Mouse (Mus musculus): ENCODE results near the gene Rptor.

Gene Rptor

GRCm38 (mm10) chr11:119939711-119940106 lies 337.0 kb downstream of the Rptor start:
- DNase-seq: no peak

GRCm38 (mm10) chr11:119940142-119940541 lies 337.4 kb downstream of the Rptor start:
- no peak for DNase-seq

DNA sequence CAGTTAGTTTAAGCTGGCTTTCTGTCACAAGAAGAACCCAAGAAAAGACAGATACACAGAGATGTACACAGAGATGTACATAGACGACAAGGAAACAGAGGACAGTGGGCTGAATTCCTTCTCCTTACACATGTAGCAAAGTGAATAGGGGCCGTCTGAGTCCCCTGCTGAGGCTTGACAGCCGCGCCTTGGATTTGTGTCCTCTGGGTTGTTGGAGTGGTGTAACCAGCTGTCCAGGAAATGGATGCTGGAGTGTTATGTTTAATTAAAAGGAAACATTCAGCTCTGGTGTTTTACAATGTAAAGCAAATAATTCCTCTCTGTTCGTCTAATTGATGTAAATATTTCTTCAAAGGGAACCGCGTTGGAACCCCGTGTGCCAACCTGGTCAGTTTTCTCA lies 339.1 kb downstream of the Rptor start:
- DNase-seq: no peak

DNA sequence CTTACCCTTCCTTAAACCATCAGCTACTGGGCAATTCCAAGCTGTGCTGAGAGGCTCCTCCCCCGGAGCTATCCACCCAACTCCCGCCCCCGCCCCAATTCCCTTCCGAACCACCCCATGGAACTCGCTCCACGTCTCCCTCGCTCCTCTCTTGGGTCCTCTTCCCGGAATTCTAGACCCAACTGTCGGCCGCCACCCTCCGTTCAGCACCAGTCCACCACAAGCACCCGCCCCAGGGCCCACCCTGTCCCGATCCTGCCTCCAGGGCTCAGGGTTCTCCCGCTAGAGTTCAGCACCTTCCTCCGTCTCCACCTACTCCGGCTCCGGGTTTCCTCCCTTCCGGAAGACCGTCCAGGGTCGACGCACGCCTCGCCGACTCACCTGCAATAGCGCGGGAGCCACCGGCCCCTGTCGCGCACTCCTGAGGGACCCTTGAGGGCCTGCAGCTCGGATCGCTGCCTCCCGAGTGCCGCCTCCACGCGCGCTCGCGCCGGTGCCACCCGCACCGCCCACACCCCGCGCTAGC lies 339.6 kb downstream of the Rptor start:
- DNase-seq: peak; percentile 55

DNA sequence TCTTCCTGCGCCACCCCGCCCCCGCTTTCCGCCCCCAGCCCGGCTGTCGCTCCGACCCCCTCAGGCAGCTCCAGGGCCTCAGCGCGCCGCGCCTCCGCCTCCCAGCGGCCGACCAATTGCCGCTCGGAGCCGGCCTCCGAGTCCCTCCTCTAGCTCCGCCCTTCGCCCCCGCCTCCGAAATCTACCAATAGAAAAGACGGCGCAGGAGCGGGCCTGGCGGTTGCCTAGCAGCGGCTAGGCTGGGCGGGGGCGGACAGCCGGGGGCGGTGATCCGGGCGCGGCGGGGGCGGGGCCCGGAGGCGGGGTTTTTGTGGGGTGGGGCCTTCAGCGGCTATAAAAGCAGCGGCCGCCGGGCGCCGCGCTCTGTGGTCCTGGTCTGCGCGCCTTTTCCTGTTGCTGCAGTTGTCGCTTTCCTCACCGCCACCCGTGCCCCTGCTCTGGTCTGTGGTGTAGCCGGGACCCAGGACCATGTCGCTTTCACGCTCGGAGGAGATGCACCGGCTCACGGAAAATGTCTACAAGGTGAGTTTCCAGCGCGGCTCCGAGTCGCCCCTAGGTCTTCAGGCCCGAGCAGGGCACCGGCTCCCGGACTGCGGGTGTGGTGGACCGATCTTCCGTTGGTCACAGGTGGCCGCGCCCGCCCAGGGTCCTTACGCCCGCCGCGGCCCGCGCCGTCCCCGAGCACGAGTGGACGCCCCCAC lies 340.2 kb downstream of the Rptor start, which contains the start of gene Baiap2:
Baiap2 (plus strand) TSS at position 37 of the 701 bp plus-strand sequence.
- peak; percentile 99 for DNase-seq

DNA sequence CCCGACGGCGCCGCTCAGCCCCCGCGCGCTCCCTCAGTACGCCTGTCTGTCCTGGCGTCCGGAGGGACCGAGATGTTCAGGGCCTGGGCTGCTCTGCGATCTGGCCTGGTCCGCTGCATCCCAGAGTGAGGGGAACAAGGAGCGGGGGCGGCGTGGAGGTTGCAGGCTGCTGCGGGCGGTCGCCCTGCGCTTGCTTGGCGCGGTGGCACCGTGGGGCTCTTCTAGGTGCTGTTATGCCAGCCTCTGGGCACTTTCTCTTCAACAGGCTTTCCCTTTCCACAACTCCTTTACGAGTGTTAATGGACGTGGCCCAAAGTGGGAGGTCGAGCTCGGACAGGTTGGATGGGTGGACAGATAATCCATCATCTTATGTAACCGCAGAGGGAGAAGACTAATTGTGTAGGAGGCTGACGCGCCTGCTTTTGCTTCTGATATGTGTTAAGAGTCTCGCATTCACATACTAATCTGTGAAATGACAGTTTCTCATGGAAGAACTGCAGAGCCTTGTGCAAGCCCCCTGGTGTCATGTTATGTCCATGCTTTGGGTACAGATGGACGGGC lies 340.8 kb downstream of the Rptor start:
- peak; percentile 54 for DNase-seq

GRCm38 (mm10) chr11:119945343-119945742 lies 342.6 kb downstream of the Rptor start:
- no peak for DNase-seq

DNA sequence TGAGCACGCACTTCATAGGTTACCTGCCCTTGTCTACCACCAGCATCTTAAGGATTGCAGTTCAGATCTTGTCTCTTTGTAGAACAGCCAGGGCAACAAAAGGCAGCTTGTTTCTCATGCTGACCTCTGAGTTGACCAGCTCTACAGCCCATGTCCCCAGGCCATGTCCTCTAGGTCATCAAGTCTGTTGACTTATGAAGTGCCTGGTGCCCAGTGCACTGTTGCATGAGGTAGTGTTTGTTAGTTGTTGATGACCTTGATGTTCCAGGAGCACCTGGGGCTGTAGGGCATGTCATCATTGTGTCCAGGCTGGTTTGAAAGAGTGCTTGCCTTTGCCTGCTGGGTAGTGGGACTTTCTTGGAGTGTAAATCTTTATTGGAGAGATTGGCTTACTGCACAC lies 344.7 kb downstream of the Rptor start:
- no peak for DNase-seq

DNA sequence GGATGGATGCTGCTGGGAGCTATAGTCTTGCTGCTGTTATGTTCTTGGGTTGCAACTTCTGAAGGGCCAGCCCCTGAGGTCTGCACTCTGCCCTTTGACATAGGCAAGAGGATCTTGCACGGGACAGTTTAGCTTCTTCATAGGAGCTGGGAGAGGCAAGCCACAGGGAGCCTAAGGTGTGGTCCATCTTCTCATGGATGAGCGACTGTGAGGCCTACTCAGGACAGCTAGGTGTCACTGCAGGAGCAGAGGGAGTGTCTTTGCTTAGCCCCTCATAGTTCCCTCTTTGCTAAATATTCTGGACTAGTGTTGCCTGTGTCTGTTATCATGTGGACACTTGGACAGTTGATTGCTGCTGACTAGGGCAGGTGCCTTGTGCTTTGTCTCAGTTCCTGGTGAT lies 345.2 kb downstream of the Rptor start:
- DNase-seq: no peak

DNA sequence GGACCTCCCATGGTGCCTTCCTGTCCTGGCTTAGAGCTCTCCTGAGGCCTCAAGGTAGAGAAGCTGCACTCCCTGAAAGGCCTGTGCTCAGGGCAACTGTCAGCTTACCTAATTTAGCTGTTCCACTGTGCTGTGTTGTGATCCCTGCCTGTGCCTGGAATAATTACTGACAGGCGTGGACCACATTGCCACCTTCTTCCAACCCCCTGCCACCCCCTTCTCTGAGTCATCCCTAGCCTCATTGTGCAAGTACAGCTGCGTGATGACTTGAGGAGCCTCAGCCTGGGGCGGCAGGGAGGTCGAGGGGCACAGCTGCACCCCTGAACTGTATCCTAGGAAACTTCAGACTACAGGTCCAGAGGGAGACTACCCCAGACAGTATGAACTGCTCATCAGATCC lies 345.6 kb downstream of the Rptor start:
- no peak for DNase-seq

DNA sequence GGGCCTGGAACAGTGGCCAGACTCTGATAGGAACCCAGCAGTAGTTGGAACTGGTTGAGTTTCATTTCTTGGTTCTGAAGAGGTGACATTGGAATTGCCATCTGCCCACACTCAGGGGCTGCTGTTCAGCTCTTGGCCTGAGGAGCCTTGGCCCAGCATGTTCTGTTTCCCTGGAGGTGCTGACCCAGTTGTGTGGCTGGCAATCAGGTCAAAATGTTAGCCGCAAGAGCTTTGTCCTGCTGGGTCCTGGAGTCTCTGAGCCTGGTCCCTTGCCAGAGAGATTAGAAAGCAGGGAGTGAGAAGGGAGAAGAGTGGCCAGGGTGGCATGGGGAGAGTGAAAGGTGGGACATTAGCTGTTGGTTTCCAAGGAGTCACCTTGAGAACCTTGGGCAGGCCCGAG lies 346.1 kb downstream of the Rptor start:
- DNase-seq: no peak

All from right cerebral cortex, postnatal 4 days (tissue).